Mouse (Mus musculus) thymus, postnatal 0 days (tissue): ENCODE measurements around the gene Tmc8. TPM values are rescaled to one million over a fixed set of nuclear protein-coding genes. Genes with fewer than 3 reads are reported as not detected.

Experiments used
- polyA plus RNA-seq: library from polyadenylated mRNA; unstranded; fragments of >200 nt; fragmentation: Nextera tagmentation; extraction: Ambion mirVana; gene quantifications from 2 replicates; pipeline ENCODE4 v1.2.1, GENCODE M21; 2015

Gene Tmc8
- polyA plus RNA-seq, 1 experiment from 2014 or later = 37.5 TPM

Other genes starting within 250 kb of the Tmc8 start
- gene Tnrc6c, start 127.8 kb upstream of the Tmc8 start, polyA plus RNA-seq = 13.2 and 18.7 TPM in 2 replicates
- 46.7 and 58.9 TPM in 2 replicates for gene Tmc6, start 122 bp downstream of the Tmc8 start, polyA plus RNA-seq
- gene 6030468B19Rik, start 15.6 kb downstream of the Tmc8 start, polyA plus RNA-seq = 0.21 and 0.55 TPM in 2 replicates
- gene Gm20708, start 27.6 kb downstream of the Tmc8 start, polyA plus RNA-seq = 0.13 and 0.48 TPM in 2 replicates
- 100.0 and 116 TPM in 2 replicates for gene Syngr2, start 27.6 kb downstream of the Tmc8 start, polyA plus RNA-seq
- 6.5 and 6.9 TPM in 2 replicates for gene Afmid, start 43.8 kb downstream of the Tmc8 start, polyA plus RNA-seq
- gene Tk1, start 44.0 kb downstream of the Tmc8 start, polyA plus RNA-seq = 119 and 133 TPM in 2 replicates
- 457 and 480 TPM in 2 replicates for gene Birc5, start 67.2 kb downstream of the Tmc8 start, polyA plus RNA-seq
- gene Tmem235, start 78.7 kb downstream of the Tmc8 start, polyA plus RNA-seq = not detected in 2 replicates
- 9.0 and 9.4 TPM in 2 replicates for gene Tha1, start 91.4 kb downstream of the Tmc8 start, polyA plus RNA-seq
- gene Socs3, start 188.0 kb downstream of the Tmc8 start, polyA plus RNA-seq = 25.8 and 26.7 TPM in 2 replicates
- gene Pgs1, start 204.2 kb downstream of the Tmc8 start, polyA plus RNA-seq = 54.8 and 55.6 TPM in 2 replicates